Mouse (Mus musculus) G1E (cell line): ENCODE data around the gene Rabif.

ENCODE experiments used
- CTCF ChIP-seq: IDR thresholded peaks from 2 replicates; pipeline ENCODE4 v1.5.1; 2012; ENCODE audit warnings: low read depth, low read length, inconsistent platforms, mixed read lengths
- GATA1 ChIP-seq: IDR thresholded peaks from 2 replicates; pipeline ENCODE4 v1.6.1; 2012; ENCODE audit warnings: borderline replicate concordance, low read length, inconsistent platforms, mixed read lengths
- GATA2 ChIP-seq: IDR thresholded peaks from 2 replicates; pipeline ENCODE4 v1.6.1; 2012; ENCODE audit warnings: low read depth, low read length, inconsistent platforms, borderline replicate concordance
- TAL1 ChIP-seq: conservative IDR thresholded peaks from 2 replicates; pipeline ENCODE4 v1.6.1; 2012; ENCODE audit warnings: low read depth, low read length, inconsistent platforms, mixed read lengths

DNA sequence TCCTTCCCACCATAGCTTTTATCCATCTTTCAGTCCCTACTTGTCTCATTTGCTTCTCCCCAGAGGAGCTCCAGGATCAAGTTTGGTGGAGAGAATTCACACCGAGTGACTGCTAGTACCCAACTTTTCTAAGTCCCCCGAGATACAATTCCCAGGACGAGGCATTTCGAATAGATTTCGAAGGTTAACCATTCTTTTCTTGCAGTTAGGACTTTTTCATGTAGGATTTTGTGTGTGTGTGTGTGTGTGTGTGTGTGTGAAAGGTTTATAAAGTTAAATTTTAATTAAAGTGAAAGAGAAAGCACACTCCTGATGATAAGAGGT, 730 bp downstream of the Rabif start:
- TF ChIP-seq CTCF = no peak
- no peak for TF ChIP-seq TAL1
- no peak for TF ChIP-seq GATA1
- TF ChIP-seq GATA2 = no peak
